Mouse (Mus musculus): ENCODE data around the gene Pfas. TPM values are rescaled to one million over a fixed set of nuclear protein-coding genes. Genes with fewer than 3 reads are reported as not detected.

Gene Pfas
- polyA plus RNA-seq, 1 experiment from 2014 or later: 14.1 TPM

- WGBS: 33% methylated on average over 8 of the region's 8 CpGs
- H3K4me2 ChIP-seq (ENCODE audit: low read length): no peak within 1 kb of the TSS
- ATAC-seq: no peak
- H3K9ac ChIP-seq (ENCODE audit: low read length): no peak within 1 kb of the TSS
- DNase-seq (ENCODE audit: low spot score): no peak
- H3K27me3 ChIP-seq (replicated peaks; ENCODE audit: control insufficient read depth, insufficient read depth, low read length): peaks cover 18% of the 10 kb centered on the region
- no peaks in the 10 kb centered on the region for H3K9me3 ChIP-seq (replicated peaks; ENCODE audit: control insufficient read depth, low read length)
- H3K27ac ChIP-seq (ENCODE audit: low read depth, low read length): peak within 1 kb of the TSS; percentile 24; the same call in 1 of the 2 replicates
- no peak within 1 kb of the TSS for H3K4me3 ChIP-seq (ENCODE audit: low read depth, low read length)
- no peaks in the 10 kb centered on the region for H3K36me3 ChIP-seq (ENCODE audit: control insufficient read depth, insufficient read depth, low read length)
- H3K4me1 ChIP-seq (ENCODE audit: control insufficient read depth, insufficient read depth, low read length): peaks cover 6% of the 10 kb centered on the region; the same call in 1 of the 2 replicates
Measured at GRCm38 (mm10) chr11:68957308-68957707, 51.0 kb downstream of the Pfas start, which contains the start of gene Arhgef15. TSS of gene Arhgef15 (minus strand) at chr11:68957480.

GRCm38 (mm10) chr11:68956697-68957096 lies 51.6 kb downstream of the Pfas start:
- ATAC-seq (no peak), DNase-seq (ENCODE audit: low spot score) (no peak)
- Histone ChIP-seq H3K27ac (ENCODE audit: low read depth, low read length) (peak overlapping the region; percentile 24; the same call in 1 of the 2 replicates), H3K36me3 (ENCODE audit: control insufficient read depth, insufficient read depth, low read length) (no peaks in the 10 kb centered on the region), H3K4me2 (ENCODE audit: low read length) (no peak overlapping the region), H3K4me3 (ENCODE audit: low read depth, low read length) (no peak overlapping the region), H3K27me3 (replicated peaks; ENCODE audit: control insufficient read depth, insufficient read depth, low read length) (peaks cover 18% of the 10 kb centered on the region), H3K9me3 (replicated peaks; ENCODE audit: control insufficient read depth, low read length) (no peaks in the 10 kb centered on the region), H3K4me1 (ENCODE audit: control insufficient read depth, insufficient read depth, low read length) (peaks cover 6% of the 10 kb centered on the region; the same call in 1 of the 2 replicates), H3K9ac (ENCODE audit: low read length) (no peak overlapping the region)
- 27% methylated on average over 13 of the region's 13 CpGs for WGBS

- no peaks in the 10 kb centered on the region for H3K9me3 ChIP-seq (replicated peaks; ENCODE audit: control insufficient read depth, low read length)
- no peak overlapping the region for H3K4me2 ChIP-seq (ENCODE audit: low read length)
- no peak for ATAC-seq
- H3K27me3 ChIP-seq (replicated peaks; ENCODE audit: control insufficient read depth, insufficient read depth, low read length): peaks cover 18% of the 10 kb centered on the region
- 47% methylated on average over 3 of the region's 3 CpGs for WGBS
- H3K4me3 ChIP-seq (ENCODE audit: low read depth, low read length): no peak overlapping the region
- H3K27ac ChIP-seq (ENCODE audit: low read depth, low read length): no peak overlapping the region
- DNase-seq (ENCODE audit: low spot score): no peak
- no peaks in the 10 kb centered on the region for H3K36me3 ChIP-seq (ENCODE audit: control insufficient read depth, insufficient read depth, low read length)
- H3K4me1 ChIP-seq (ENCODE audit: control insufficient read depth, insufficient read depth, low read length): peaks cover 6% of the 10 kb centered on the region; the same call in 1 of the 2 replicates
- H3K9ac ChIP-seq (ENCODE audit: low read length): no peak overlapping the region
Measured at GRCm38 (mm10) chr11:68956107-68956506, 52.2 kb downstream of the Pfas start.

GRCm38 (mm10) chr11:68955473-68955872 lies 52.8 kb downstream of the Pfas start:
- H3K9me3 ChIP-seq (replicated peaks; ENCODE audit: control insufficient read depth, low read length): no peaks in the 10 kb centered on the region
- H3K36me3 ChIP-seq (ENCODE audit: control insufficient read depth, insufficient read depth, low read length): no peaks in the 10 kb centered on the region
- no peak for ATAC-seq
- peak overlapping the region; percentile 53 for H3K4me2 ChIP-seq (ENCODE audit: low read length)
- H3K4me3 ChIP-seq (ENCODE audit: low read depth, low read length): no peak overlapping the region
- DNase-seq (ENCODE audit: low spot score): no peak
- H3K27me3 ChIP-seq (replicated peaks; ENCODE audit: control insufficient read depth, insufficient read depth, low read length): peaks cover 18% of the 10 kb centered on the region
- no peak overlapping the region for H3K27ac ChIP-seq (ENCODE audit: low read depth, low read length)
- 63% methylated on average over 5 of the region's 5 CpGs for WGBS
- peaks cover 6% of the 10 kb centered on the region; the same call in 1 of the 2 replicates for H3K4me1 ChIP-seq (ENCODE audit: control insufficient read depth, insufficient read depth, low read length)
- H3K9ac ChIP-seq (ENCODE audit: low read length): no peak overlapping the region; the same call in 1 of the 2 replicates

GRCm38 (mm10) chr11:68954408-68954807 lies 53.9 kb downstream of the Pfas start:
- Histone ChIP-seq H3K4me3 (ENCODE audit: low read depth, low read length) (peak overlapping the region; percentile 29), H3K4me2 (ENCODE audit: low read length) (peak overlapping the region; percentile 53), H3K9me3 (replicated peaks; ENCODE audit: control insufficient read depth, low read length) (no peaks in the 10 kb centered on the region), H3K36me3 (ENCODE audit: control insufficient read depth, insufficient read depth, low read length) (no peaks in the 10 kb centered on the region), H3K4me1 (ENCODE audit: control insufficient read depth, insufficient read depth, low read length) (peaks cover 6% of the 10 kb centered on the region; the same call in 1 of the 2 replicates), H3K9ac (ENCODE audit: low read length) (peak overlapping the region; percentile 59), H3K27me3 (replicated peaks; ENCODE audit: control insufficient read depth, insufficient read depth, low read length) (peaks cover 18% of the 10 kb centered on the region), H3K27ac (ENCODE audit: low read depth, low read length) (no peak overlapping the region)
- ATAC-seq (no peak), DNase-seq (ENCODE audit: low spot score) (no peak)
- under 1% methylated on average over 17 of the region's 17 CpGs for WGBS

- Histone ChIP-seq H3K9me3 (replicated peaks; ENCODE audit: control insufficient read depth, low read length) (no peaks in the 10 kb centered on the region), H3K27me3 (replicated peaks; ENCODE audit: control insufficient read depth, insufficient read depth, low read length) (peaks cover 18% of the 10 kb centered on the region), H3K36me3 (ENCODE audit: control insufficient read depth, insufficient read depth, low read length) (no peaks in the 10 kb centered on the region), H3K4me2 (ENCODE audit: low read length) (peak overlapping the region; percentile 53), H3K4me3 (ENCODE audit: low read depth, low read length) (peak overlapping the region; percentile 29; the same call in 1 of the 2 replicates), H3K4me1 (ENCODE audit: control insufficient read depth, insufficient read depth, low read length) (peaks cover 6% of the 10 kb centered on the region; the same call in 1 of the 2 replicates), H3K27ac (ENCODE audit: low read depth, low read length) (no peak overlapping the region), H3K9ac (ENCODE audit: low read length) (no peak overlapping the region; the same call in 1 of the 2 replicates)
- WGBS: 10% methylated on average over 13 of the region's 13 CpGs
- ATAC-seq: no peak
- no peak for DNase-seq (ENCODE audit: low spot score)
Measured at GRCm38 (mm10) chr11:68953903-68954302, 54.4 kb downstream of the Pfas start.

GRCm38 (mm10) chr11:68947542-68947993 lies 60.7 kb downstream of the Pfas start:
- ATAC-seq (peak; percentile 48), DNase-seq (ENCODE audit: low spot score) (peak; percentile 53)
- Histone ChIP-seq H3K4me1 (ENCODE audit: control insufficient read depth, insufficient read depth, low read length) (no peaks in the 10 kb centered on the region), H3K9me3 (replicated peaks; ENCODE audit: control insufficient read depth, low read length) (no peaks in the 10 kb centered on the region), H3K27ac (ENCODE audit: low read depth, low read length) (peak overlapping the region; percentile 28; the same call in 1 of the 2 replicates), H3K9ac (ENCODE audit: low read length) (peak overlapping the region; percentile 52), H3K27me3 (replicated peaks; ENCODE audit: control insufficient read depth, insufficient read depth, low read length) (0 out of 2 replicates have a peak, but pooled peaks cover 3% of the 10 kb centered on the region), H3K4me2 (ENCODE audit: low read length) (peak overlapping the region; percentile 39), H3K36me3 (ENCODE audit: control insufficient read depth, insufficient read depth, low read length) (no peaks in the 10 kb centered on the region), H3K4me3 (ENCODE audit: low read depth, low read length) (peak overlapping the region; percentile 18)
- whole genome bisulfite sequencing: 7% methylated on average over 12 of the region's 12 CpGs

- WGBS: 17% methylated on average over 14 of the region's 16 CpGs
- Histone ChIP-seq H3K4me1 (ENCODE audit: control insufficient read depth, insufficient read depth, low read length) (no peaks in the 10 kb centered on the region), H3K9ac (ENCODE audit: low read length) (peak overlapping the region; percentile 22; the same call in 1 of the 2 replicates), H3K4me3 (ENCODE audit: low read depth, low read length) (peak overlapping the region; percentile 18), H3K4me2 (ENCODE audit: low read length) (peak overlapping the region; percentile 39), H3K27ac (ENCODE audit: low read depth, low read length) (no peak overlapping the region; the same call in 1 of the 2 replicates), H3K27me3 (replicated peaks; ENCODE audit: control insufficient read depth, insufficient read depth, low read length) (0 out of 2 replicates have a peak, but pooled peaks cover 3% of the 10 kb centered on the region), H3K36me3 (ENCODE audit: control insufficient read depth, insufficient read depth, low read length) (no peaks in the 10 kb centered on the region), H3K9me3 (replicated peaks; ENCODE audit: control insufficient read depth, low read length) (no peaks in the 10 kb centered on the region)
- no peak for DNase-seq (ENCODE audit: low spot score)
- peak; percentile 29; the same call in 1 of the 2 replicates for ATAC-seq
Measured at GRCm38 (mm10) chr11:68946806-68947440, 61.3 kb downstream of the Pfas start.

GRCm38 (mm10) chr11:68946001-68946400 lies 62.3 kb downstream of the Pfas start:
- DNase-seq (ENCODE audit: low spot score) (no peak), ATAC-seq (no peak)
- H3K9me3 ChIP-seq (replicated peaks; ENCODE audit: control insufficient read depth, low read length): no peaks in the 10 kb centered on the region
- H3K4me3 ChIP-seq (ENCODE audit: low read depth, low read length): no peak overlapping the region
- H3K36me3 ChIP-seq (ENCODE audit: control insufficient read depth, insufficient read depth, low read length): no peaks in the 10 kb centered on the region
- no peak overlapping the region for H3K27ac ChIP-seq (ENCODE audit: low read depth, low read length)
- WGBS: 85% methylated on average over 4 of the region's 4 CpGs
- 0 out of 2 replicates have a peak, but pooled peaks cover 3% of the 10 kb centered on the region for H3K27me3 ChIP-seq (replicated peaks; ENCODE audit: control insufficient read depth, insufficient read depth, low read length)
- H3K4me2 ChIP-seq (ENCODE audit: low read length): no peak overlapping the region
- H3K4me1 ChIP-seq (ENCODE audit: control insufficient read depth, insufficient read depth, low read length): no peaks in the 10 kb centered on the region
- no peak overlapping the region for H3K9ac ChIP-seq (ENCODE audit: low read length)
